Mouse (Mus musculus) neural tube, embryonic 11.5 days (tissue): ENCODE measurements at regions not wholly inside any gene's neighbourhood (a gene's known extent, or its start where the extent isn't known, plus 50 kb on each side); places are given as distances from the start of the nearest gene placed in this dataset.

Source experiments
- ATAC-seq: fragments of 200-750 bp; cut with Nextera tagmentation; 2 replicates; pipeline ENCODE4 v1.8.0; 2017; ENCODE audit warnings: moderate number of reproducible peaks, mild to moderate bottlenecking, moderate TSS enrichment, moderate library complexity; ENCODE audit not compliant: insufficient read depth, low FRiP score, low TSS enrichment
- DNase-seq: peaks from one replicate; pipeline ENCODE4 v3.0.0-alpha.2; 2015; ENCODE audit warnings: low spot score
- H3K27ac ChIP-seq: fragments of 300-500 bp; sonication (generic); 2 replicates; pipeline ENCODE4 v1.5.1; 2014; ENCODE audit warnings: low read depth, mild to moderate bottlenecking, low read length
- H3K27me3 ChIP-seq: fragments of 300-500 bp; sonication (generic); 2 replicates; pipeline ENCODE4 v1.6.1; 2014; ENCODE audit warnings: mild to moderate bottlenecking, low read length, mixed read lengths; ENCODE audit not compliant: control insufficient read depth, insufficient read depth
- H3K36me3 ChIP-seq: fragments of 300-500 bp; sonication (generic); 2 replicates; pipeline ENCODE4 v1.6.1; 2014; ENCODE audit warnings: mild to moderate bottlenecking, low read length, moderate library complexity, mixed read lengths; ENCODE audit not compliant: control insufficient read depth, insufficient read depth
- H3K4me1 ChIP-seq: fragments of 300-500 bp; sonication (generic); 2 replicates; pipeline ENCODE4 v1.6.1; 2014; ENCODE audit warnings: low read length, mixed read lengths; ENCODE audit not compliant: control insufficient read depth, insufficient read depth
- H3K4me2 ChIP-seq: fragments of 300-500 bp; sonication (generic); 2 replicates; pipeline ENCODE4 v1.6.1; 2014; ENCODE audit warnings: low read depth, mild to moderate bottlenecking, moderate library complexity
- H3K4me3 ChIP-seq: fragments of 300-500 bp; sonication (generic); 2 replicates; pipeline ENCODE4 v1.5.1; 2014; ENCODE audit warnings: low read depth, low read length
- H3K9ac ChIP-seq: fragments of 300-500 bp; sonication (generic); 2 replicates; pipeline ENCODE4 v1.6.1; 2014; ENCODE audit warnings: mild to moderate bottlenecking, low read length
- H3K9me3 ChIP-seq: fragments of 300-500 bp; sonication (generic); 2 replicates; pipeline ENCODE4 v1.6.1; 2016; ENCODE audit warnings: low read length; ENCODE audit not compliant: control insufficient read depth
- WGBS: fragments of 180-500 bp; shearing (Covaris S2); extraction: QIAGEN DNeasy Blood & Tissue Kit; methylation state at CpG from one replicate; pipeline ENCODE4 v1.1.7; 2014; 5-methylcytosine and 5-hydroxymethylcytosine counted together

DNA sequence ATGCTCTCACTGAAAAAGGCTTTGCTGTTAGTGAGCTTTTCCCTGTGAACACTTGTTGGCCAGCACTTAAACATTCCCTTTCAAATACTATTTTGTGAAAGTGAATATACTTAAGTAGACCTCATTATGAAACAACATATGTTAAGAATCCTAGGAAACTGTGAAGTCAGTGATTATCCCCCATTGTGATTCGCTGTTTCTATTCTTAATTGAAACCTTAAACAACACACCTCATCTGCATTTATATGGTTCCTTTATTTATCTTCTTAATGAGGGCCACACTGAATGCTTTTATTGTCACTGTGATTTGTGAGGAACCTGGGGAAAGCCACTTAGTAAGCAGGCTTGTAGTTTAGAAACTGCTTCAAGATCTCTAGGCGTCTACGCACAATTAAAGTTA lies 58.5 kb upstream of the Tram1l1 start:
- ATAC-seq (peak; percentile 49; the same call in 1 of the 2 replicates), DNase-seq (no peak)
- Histone ChIP-seq H3K4me2 (no peak overlapping the region), H3K9me3 (no peaks in the 10 kb centered on the region), H3K4me1 (no peaks in the 10 kb centered on the region), H3K27me3 (no peaks in the 10 kb centered on the region), H3K27ac (no peak overlapping the region), H3K4me3 (no peak overlapping the region), H3K9ac (no peak overlapping the region), H3K36me3 (no peaks in the 10 kb centered on the region)
- 23% methylated on average over 3 of the region's 3 CpGs for WGBS

DNA sequence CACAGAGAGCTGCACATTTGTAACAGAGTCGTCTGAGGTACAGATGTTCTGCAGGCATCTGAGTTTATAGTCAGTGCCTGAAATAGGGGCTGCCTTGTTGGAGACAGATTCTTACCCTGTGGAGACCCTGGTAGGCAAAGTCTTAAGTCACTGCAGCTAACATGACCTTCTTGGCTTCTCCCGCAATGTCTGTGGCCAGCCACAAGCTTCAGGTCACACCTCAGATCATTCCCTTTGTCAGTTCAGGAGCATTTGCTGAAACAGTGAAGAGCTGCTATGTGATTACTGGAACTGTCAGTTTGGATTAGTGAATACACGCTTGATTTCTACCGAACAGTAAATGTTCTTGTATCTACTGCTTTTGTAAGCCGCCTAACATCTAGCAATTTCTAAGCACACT lies 53.8 kb upstream of the Tram1l1 start:
- Histone ChIP-seq H3K4me2 (no peak overlapping the region), H3K4me1 (no peaks in the 10 kb centered on the region), H3K4me3 (no peak overlapping the region), H3K27ac (no peak overlapping the region), H3K9me3 (no peaks in the 10 kb centered on the region), H3K9ac (no peak overlapping the region), H3K36me3 (no peaks in the 10 kb centered on the region), H3K27me3 (no peaks in the 10 kb centered on the region)
- DNase-seq, result no peak
- no peak for ATAC-seq
- 84% methylated on average over 5 of the region's 5 CpGs for WGBS

DNA sequence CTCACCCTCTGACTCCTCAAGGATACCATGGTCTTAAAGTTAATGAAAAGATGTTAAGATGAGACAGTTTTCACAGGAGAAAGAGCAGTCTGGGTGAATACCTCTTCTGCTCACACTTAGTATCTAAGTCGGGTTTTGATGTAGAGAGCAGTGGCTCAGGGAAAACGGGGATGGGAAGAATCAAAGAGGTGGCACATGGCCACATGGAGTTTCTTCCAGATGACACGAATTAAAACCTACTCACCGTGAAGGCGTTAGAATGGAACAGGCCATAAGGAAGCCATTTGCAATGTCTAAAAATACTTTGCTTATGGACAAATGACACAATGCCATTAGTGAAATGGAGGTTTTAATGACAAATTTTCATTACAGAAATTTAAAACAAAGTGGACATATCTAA lies 50.1 kb upstream of the Tram1l1 start:
- H3K9ac ChIP-seq, result no peak overlapping the region
- ATAC-seq (no peak), DNase-seq (no peak)
- H3K4me1 ChIP-seq, result no peaks in the 10 kb centered on the region
- no peaks in the 10 kb centered on the region for H3K36me3 ChIP-seq
- WGBS, result 74% methylated on average over 5 of the region's 5 CpGs
- no peaks in the 10 kb centered on the region for H3K27me3 ChIP-seq
- H3K4me2 ChIP-seq, result no peak overlapping the region
- no peak overlapping the region for H3K4me3 ChIP-seq
- no peak overlapping the region for H3K27ac ChIP-seq
- no peaks in the 10 kb centered on the region for H3K9me3 ChIP-seq
